Mouse (Mus musculus) midbrain, embryonic 11.5 days (tissue): ENCODE results near the gene Dtl. TPM values are rescaled to one million over a fixed set of nuclear protein-coding genes. Genes with fewer than 3 reads are reported as not detected.

Experiments
- ATAC-seq: fragments of 200-750 bp; cut with Nextera tagmentation; 2 replicates; pipeline ENCODE4 v1.8.0; 2017; ENCODE audit warnings: moderate TSS enrichment, moderate library complexity; ENCODE audit not compliant: low FRiP score
- DNase-seq: peaks from one replicate; pipeline ENCODE4 v3.0.0; 2015; ENCODE audit warnings: low spot score; ENCODE audit errors: missing footprints
- H3K27ac ChIP-seq: fragments of 300-500 bp; sonication (generic); 2 replicates; pipeline ENCODE4 v1.5.1; 2014; ENCODE audit warnings: low read depth, low read length
- H3K27me3 ChIP-seq: fragments of 300-500 bp; sonication (generic); 2 replicates; pipeline ENCODE4 v1.6.1; 2014; ENCODE audit warnings: mild to moderate bottlenecking, low read length, moderate library complexity, mixed read lengths; ENCODE audit not compliant: control insufficient read depth, insufficient read depth
- H3K36me3 ChIP-seq: fragments of 300-500 bp; sonication (generic); 2 replicates; pipeline ENCODE4 v1.6.1; 2014; ENCODE audit warnings: mild to moderate bottlenecking, low read length, moderate library complexity, mixed read lengths; ENCODE audit not compliant: control insufficient read depth, insufficient read depth
- H3K4me1 ChIP-seq: fragments of 300-500 bp; sonication (generic); 2 replicates; pipeline ENCODE4 v1.6.1; 2014; ENCODE audit warnings: low read length; ENCODE audit not compliant: control insufficient read depth, insufficient read depth
- H3K4me2 ChIP-seq: fragments of 300-500 bp; sonication (generic); 2 replicates; pipeline ENCODE4 v1.6.1; 2014; ENCODE audit warnings: mild to moderate bottlenecking, moderate library complexity
- H3K4me3 ChIP-seq: fragments of 300-500 bp; sonication (generic); 2 replicates; pipeline ENCODE4 v1.5.1; 2014; ENCODE audit warnings: low read depth, low read length
- H3K9ac ChIP-seq: fragments of 300-500 bp; sonication (generic); 2 replicates; pipeline ENCODE4 v1.6.1; 2014; ENCODE audit warnings: low read length
- H3K9me3 ChIP-seq: fragments of 300-500 bp; sonication (generic); 2 replicates; pipeline ENCODE4 v1.6.1; 2016; ENCODE audit warnings: low read length; ENCODE audit not compliant: control insufficient read depth
- WGBS: fragments of 180-500 bp; shearing (Covaris S2); extraction: QIAGEN DNeasy Blood & Tissue Kit; methylation state at CpG from one replicate; pipeline ENCODE4 v1.1.7; 2014; 5-methylcytosine and 5-hydroxymethylcytosine counted together
- polyA plus RNA-seq: library from polyadenylated mRNA; unstranded; fragments of >200 nt; fragmentation: Nextera tagmentation; extraction: Ambion mirVana; gene quantifications from 2 replicates; pipeline ENCODE4 v1.2.1, GENCODE M21; 2014

Gene Dtl
- polyA plus RNA-seq, 1 experiment from 2014 or later: 67.9 TPM

- no peak for ATAC-seq
- Histone ChIP-seq H3K4me1 (no peaks in the 10 kb centered on the region), H3K36me3 (peaks cover 31% of the 10 kb centered on the region), H3K27me3 (no peaks in the 10 kb centered on the region), H3K9me3 (no peaks in the 10 kb centered on the region), H3K27ac (no peak overlapping the region), H3K4me2 (no peak overlapping the region), H3K4me3 (no peak overlapping the region), H3K9ac (no peak overlapping the region)
- DNase-seq: no peak
- WGBS: 93% methylated on average over 9 of the region's 9 CpGs
These were observed 36.3 kb upstream of the Dtl start for GRCm38 (mm10) chr1:191611686-191612085.

DNA sequence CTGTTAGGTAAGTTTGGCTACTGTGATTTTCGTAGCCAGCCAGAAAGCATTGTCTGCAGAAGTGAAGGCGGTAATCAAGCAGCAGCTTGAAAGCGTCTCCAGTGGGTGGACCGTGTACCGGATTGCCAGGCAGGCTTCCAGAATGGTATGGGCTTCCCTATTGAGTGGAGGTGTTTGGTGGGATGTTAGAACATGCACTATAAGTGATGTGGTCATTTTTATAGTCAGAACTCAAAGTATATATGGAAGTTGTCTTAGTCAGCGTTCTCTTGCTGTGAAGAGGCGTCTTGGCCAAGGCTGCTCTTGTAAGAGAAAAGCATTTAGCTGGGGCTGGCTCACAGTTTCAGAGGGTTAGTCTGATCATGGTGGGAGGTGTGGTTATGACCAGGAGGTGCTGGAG lies 35.0 kb upstream of the Dtl start:
- DNase-seq (no peak), ATAC-seq (no peak)
- 94% methylated on average over 7 of the region's 7 CpGs for WGBS
- no peak overlapping the region for H3K4me3 ChIP-seq
- no peak overlapping the region for H3K9ac ChIP-seq
- H3K4me2 ChIP-seq: no peak overlapping the region
- no peaks in the 10 kb centered on the region for H3K4me1 ChIP-seq
- H3K27me3 ChIP-seq: no peaks in the 10 kb centered on the region
- no peaks in the 10 kb centered on the region for H3K9me3 ChIP-seq
- H3K27ac ChIP-seq: no peak overlapping the region
- H3K36me3 ChIP-seq: peaks cover 32% of the 10 kb centered on the region

GRCm38 (mm10) chr1:191609578-191609977 lies 34.2 kb upstream of the Dtl start:
- Histone ChIP-seq H3K4me3 (no peak overlapping the region), H3K36me3 (peaks cover 30% of the 10 kb centered on the region), H3K9ac (no peak overlapping the region), H3K4me2 (no peak overlapping the region), H3K4me1 (no peaks in the 10 kb centered on the region), H3K27me3 (no peaks in the 10 kb centered on the region), H3K9me3 (no peaks in the 10 kb centered on the region), H3K27ac (no peak overlapping the region)
- DNase-seq: no peak
- no peak for ATAC-seq
- 100% methylated on average over 1 of the region's 1 CpGs for WGBS

GRCm38 (mm10) chr1:191609051-191609450 lies 33.7 kb upstream of the Dtl start:
- Histone ChIP-seq H3K27me3 (no peaks in the 10 kb centered on the region), H3K4me3 (no peak overlapping the region), H3K27ac (no peak overlapping the region), H3K9me3 (no peaks in the 10 kb centered on the region), H3K4me2 (no peak overlapping the region), H3K36me3 (peaks cover 28% of the 10 kb centered on the region), H3K4me1 (no peaks in the 10 kb centered on the region), H3K9ac (no peak overlapping the region)
- no peak for ATAC-seq
- no peak for DNase-seq
- 95% methylated on average over 6 of the region's 6 CpGs for WGBS

DNA sequence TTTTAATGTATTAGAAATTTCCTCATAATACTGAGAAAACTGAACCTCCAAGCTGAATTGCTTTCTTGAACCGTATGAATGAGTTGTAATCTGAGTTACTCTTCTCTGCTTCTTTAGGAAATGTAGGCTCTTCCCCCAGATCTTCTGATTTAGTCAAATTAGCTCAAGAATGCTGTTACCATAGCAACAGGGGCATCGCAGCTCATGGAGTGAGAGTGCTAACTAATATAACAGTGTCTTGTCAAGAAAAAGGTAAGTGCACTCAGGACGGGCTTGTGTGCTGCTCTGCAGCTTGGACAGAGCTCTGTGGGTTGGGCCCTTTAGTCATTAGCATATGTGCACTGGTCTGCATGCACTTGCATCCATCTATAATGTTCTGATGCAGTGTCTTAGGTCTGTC lies 29.3 kb upstream of the Dtl start:
- WGBS: 79% methylated on average over 3 of the region's 3 CpGs
- H3K36me3 ChIP-seq: peaks cover 20% of the 10 kb centered on the region
- DNase-seq: no peak

GRCm38 (mm10) chr1:191599210-191599609 lies 23.9 kb upstream of the Dtl start:
- 89% methylated on average over 5 of the region's 5 CpGs for WGBS
- no peaks in the 10 kb centered on the region for H3K27me3 ChIP-seq
- H3K4me3 ChIP-seq: no peak overlapping the region
- no peaks in the 10 kb centered on the region for H3K9me3 ChIP-seq
- no peak overlapping the region for H3K9ac ChIP-seq
- ATAC-seq (no peak), DNase-seq (no peak)
- no peaks in the 10 kb centered on the region for H3K4me1 ChIP-seq
- H3K27ac ChIP-seq: no peak overlapping the region
- H3K4me2 ChIP-seq: no peak overlapping the region
- peaks cover 14% of the 10 kb centered on the region for H3K36me3 ChIP-seq

More for the DNA sequence above, 29.3 kb upstream of the Dtl start:
- Histone ChIP-seq H3K4me3 (no peak overlapping the region), H3K27ac (no peak overlapping the region), H3K27me3 (no peaks in the 10 kb centered on the region), H3K9ac (no peak overlapping the region), H3K9me3 (no peaks in the 10 kb centered on the region), H3K4me2 (no peak overlapping the region), H3K4me1 (no peaks in the 10 kb centered on the region)
- no peak for ATAC-seq

- H3K4me1 ChIP-seq: no peaks in the 10 kb centered on the region
- WGBS: 97% methylated on average over 8 of the region's 8 CpGs
- H3K4me3 ChIP-seq: no peak overlapping the region
- DNase-seq (no peak), ATAC-seq (no peak)
- H3K9me3 ChIP-seq: no peaks in the 10 kb centered on the region
- H3K27ac ChIP-seq: no peak overlapping the region
- no peak overlapping the region for H3K9ac ChIP-seq
- H3K27me3 ChIP-seq: no peaks in the 10 kb centered on the region
- no peak overlapping the region for H3K4me2 ChIP-seq
- H3K36me3 ChIP-seq: peaks cover 10% of the 10 kb centered on the region
These were observed 20.7 kb upstream of the Dtl start for GRCm38 (mm10) chr1:191596076-191596475.

GRCm38 (mm10) chr1:191592016-191592720 lies 16.8 kb upstream of the Dtl start:
- DNase-seq: no peak
- peaks cover 21% of the 10 kb centered on the region for H3K36me3 ChIP-seq
- no peak for ATAC-seq
- H3K4me2 ChIP-seq: no peak overlapping the region
- H3K9ac ChIP-seq: no peak overlapping the region
- H3K4me1 ChIP-seq: no peaks in the 10 kb centered on the region
- H3K9me3 ChIP-seq: no peaks in the 10 kb centered on the region
- H3K27ac ChIP-seq: no peak overlapping the region
- H3K4me3 ChIP-seq: no peak overlapping the region
- 94% methylated on average over 12 of the region's 12 CpGs for WGBS
- H3K27me3 ChIP-seq: no peaks in the 10 kb centered on the region

- DNase-seq (no peak), ATAC-seq (no peak)
- H3K4me3 ChIP-seq: no peak overlapping the region
- no peak overlapping the region for H3K9ac ChIP-seq
- H3K4me1 ChIP-seq: no peaks in the 10 kb centered on the region
- H3K27me3 ChIP-seq: no peaks in the 10 kb centered on the region
- no peak overlapping the region for H3K4me2 ChIP-seq
- H3K27ac ChIP-seq: no peak overlapping the region
- peaks cover 19% of the 10 kb centered on the region for H3K36me3 ChIP-seq
- WGBS: 97% methylated on average over 2 of the region's 2 CpGs
- no peaks in the 10 kb centered on the region for H3K9me3 ChIP-seq
These were observed 13.4 kb upstream of the Dtl start for GRCm38 (mm10) chr1:191588749-191589148.
